Mouse (Mus musculus) ES-Bruce4 (cell line): ENCODE measurements at regions not wholly inside any gene's neighbourhood (a gene's known extent, or its start where the extent isn't known, plus 50 kb on each side); places are given as distances from the start of the nearest gene placed in this dataset.

ENCODE experiments used
- CTCF ChIP-seq: IDR thresholded peaks from one replicate; pipeline ENCODE4 v1.8.1; 2011; ENCODE audit warnings: low read depth, low read length
- POLR2A ChIP-seq: IDR thresholded peaks from one replicate; pipeline ENCODE4 v1.8.1; 2011; ENCODE audit warnings: low read length; ENCODE audit not compliant: insufficient read depth

DNA sequence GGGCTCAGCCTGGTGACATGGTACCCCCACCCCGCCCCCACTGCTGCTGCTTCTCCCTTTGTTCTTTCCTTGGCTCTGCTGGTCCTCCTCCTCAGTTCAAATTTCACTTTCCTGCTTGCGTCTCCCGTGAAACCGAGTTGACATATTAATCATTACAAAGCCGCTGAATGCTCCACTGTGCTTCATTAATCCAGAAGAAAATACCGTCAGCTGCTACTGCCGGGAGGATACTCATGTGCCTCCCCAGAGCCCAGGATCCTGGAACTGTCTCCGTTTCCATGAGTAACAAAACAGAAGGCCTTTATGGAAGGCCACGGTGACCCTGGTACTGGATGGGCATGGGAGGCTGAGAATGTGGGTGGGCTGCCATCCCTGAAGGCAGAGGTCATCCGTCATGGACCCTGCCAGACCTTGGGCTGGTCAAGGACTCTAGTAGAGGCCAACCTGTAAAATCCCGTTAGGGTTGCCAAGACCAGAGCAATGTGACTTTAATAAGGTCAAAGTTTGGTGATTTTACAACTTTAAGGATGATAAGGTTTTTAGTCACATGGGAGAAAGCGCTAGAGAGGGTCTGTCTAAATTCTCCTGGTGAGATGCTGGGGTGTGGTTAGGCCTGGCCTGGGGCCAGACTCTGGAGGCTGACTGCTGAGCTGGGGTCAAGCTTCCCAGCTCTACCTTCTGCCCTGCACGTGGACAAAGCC is 90.7 kb downstream of the Atp1a1 start:
- TF ChIP-seq POLR2A (no peak), CTCF (no peak)
